Mouse (Mus musculus) liver, postnatal 0 days (tissue): ENCODE data around the gene Ccdc30.

Experiments used
- CTCF ChIP-seq: sonication (generic); IDR thresholded peaks from 2 replicates; pipeline ENCODE4 v1.5.1; 2016; ENCODE audit warnings: antibody characterized with exemption, low read depth
- EP300 ChIP-seq: IDR thresholded peaks from 2 replicates; pipeline ENCODE4 v1.6.1; 2016; ENCODE audit warnings: antibody characterized with exemption, low read depth, mild to moderate bottlenecking

DNA sequence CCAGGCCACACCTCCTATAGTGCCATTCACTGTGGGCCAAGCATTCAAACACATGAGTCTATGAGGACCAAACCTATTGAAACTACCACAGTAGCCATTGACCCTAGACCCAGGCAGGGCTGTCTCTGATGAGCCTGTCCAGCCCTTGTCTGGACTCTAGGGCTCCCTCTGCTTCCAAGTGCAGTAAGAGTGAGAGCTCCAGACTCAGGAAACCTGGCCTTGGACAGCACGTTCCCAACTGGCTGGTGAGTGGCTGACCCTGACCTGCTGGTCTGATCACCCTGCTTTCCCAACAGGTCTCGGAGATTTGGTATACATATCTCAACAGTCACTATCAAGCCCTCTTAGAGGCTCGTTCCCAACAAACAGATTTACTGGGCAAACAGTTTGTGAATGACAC, 32.5 kb upstream of the Ccdc30 start:
- TF ChIP-seq CTCF: no peak
- no peak for TF ChIP-seq EP300
